Mouse (Mus musculus) hindbrain, embryonic 11.5 days (tissue): ENCODE results near the gene Myof. TPM values are rescaled to one million over a fixed set of nuclear protein-coding genes. Genes with fewer than 3 reads are reported as not detected.

Experiments
- ATAC-seq: fragments of 200-750 bp; cut with Nextera tagmentation; 2 replicates; pipeline ENCODE4 v1.8.0; 2017; ENCODE audit warnings: mild to moderate bottlenecking, moderate TSS enrichment, moderate library complexity; ENCODE audit not compliant: low FRiP score
- DNase-seq: peaks from one replicate; pipeline ENCODE4 v3.0.0-alpha.2; 2015; ENCODE audit warnings: low spot score
- H3K27ac ChIP-seq: fragments of 300-500 bp; sonication (generic); 2 replicates; pipeline ENCODE4 v1.5.1; 2014; ENCODE audit warnings: mild to moderate bottlenecking, low read depth, low read length
- H3K27me3 ChIP-seq: fragments of 300-500 bp; sonication (generic); 2 replicates; pipeline ENCODE4 v1.6.1; 2014; ENCODE audit warnings: mild to moderate bottlenecking, low read length, moderate library complexity, mixed read lengths; ENCODE audit not compliant: control insufficient read depth, insufficient read depth
- H3K36me3 ChIP-seq: fragments of 300-500 bp; sonication (generic); 2 replicates; pipeline ENCODE4 v1.6.1; 2014; ENCODE audit warnings: mild to moderate bottlenecking, low read length, moderate library complexity, mixed read lengths; ENCODE audit not compliant: control insufficient read depth, insufficient read depth
- H3K4me1 ChIP-seq: fragments of 300-500 bp; sonication (generic); replicated peaks from 2 replicates; pipeline ENCODE4 v1.6.1; 2014; ENCODE audit warnings: low read length, mixed read lengths; ENCODE audit not compliant: control insufficient read depth, insufficient read depth
- H3K4me2 ChIP-seq: fragments of 300-500 bp; sonication (generic); replicated peaks from 2 replicates; pipeline ENCODE4 v1.6.1; 2014; ENCODE audit warnings: mild to moderate bottlenecking, low read depth, low read length
- H3K4me3 ChIP-seq: fragments of 300-500 bp; sonication (generic); 2 replicates; pipeline ENCODE4 v1.5.1; 2014; ENCODE audit warnings: low read depth, low read length
- H3K9ac ChIP-seq: fragments of 300-500 bp; sonication (generic); 2 replicates; pipeline ENCODE4 v1.6.1; 2014; ENCODE audit warnings: low read depth, low read length
- H3K9me3 ChIP-seq: fragments of 300-500 bp; sonication (generic); 2 replicates; pipeline ENCODE4 v1.6.1; 2016; ENCODE audit warnings: low read length; ENCODE audit not compliant: control insufficient read depth
- whole genome bisulfite sequencing: fragments of 180-500 bp; shearing (Covaris S2); extraction: QIAGEN DNeasy Blood & Tissue Kit; methylation state at CpG from one replicate; pipeline ENCODE4 v1.1.7; 2014; 5-methylcytosine and 5-hydroxymethylcytosine counted together
- polyA plus RNA-seq: library from polyadenylated mRNA; unstranded; fragments of >200 nt; fragmentation: Nextera tagmentation; extraction: Ambion mirVana; gene quantifications from 2 replicates; pipeline ENCODE4 v1.2.1, GENCODE M21; 2014

Myof gene
- polyA plus RNA-seq, 1 experiment from 2014 or later: 3.4 TPM

- no peak for DNase-seq
- WGBS: 92% methylated on average over 6 of the region's 6 CpGs
- H3K9me3 ChIP-seq: no peaks in the 10 kb centered on the region
- no peak overlapping the region for H3K9ac ChIP-seq
- no peaks in the 10 kb centered on the region for H3K36me3 ChIP-seq
- no peak for ATAC-seq
- no peaks in the 10 kb centered on the region for H3K27me3 ChIP-seq
- no peak overlapping the region for H3K4me3 ChIP-seq
- H3K4me1 ChIP-seq: no peaks in the 10 kb centered on the region
- H3K4me2 ChIP-seq: no peak overlapping the region
- H3K27ac ChIP-seq: no peak overlapping the region
Observed at GRCm38 (mm10) chr19:37934640-37935039, 108.7 kb downstream of the Myof start.

GRCm38 (mm10) chr19:37932198-37932597 lies 111.2 kb downstream of the Myof start:
- Histone ChIP-seq H3K4me3 (no peak overlapping the region), H3K9ac (no peak overlapping the region), H3K4me2 (no peak overlapping the region), H3K27ac (no peak overlapping the region), H3K9me3 (no peaks in the 10 kb centered on the region), H3K36me3 (no peaks in the 10 kb centered on the region), H3K4me1 (no peaks in the 10 kb centered on the region), H3K27me3 (no peaks in the 10 kb centered on the region)
- no peak for ATAC-seq
- 90% methylated on average over 2 of the region's 2 CpGs for WGBS
- no peak for DNase-seq

- ATAC-seq: no peak
- Histone ChIP-seq H3K27ac (no peak overlapping the region), H3K9me3 (no peaks in the 10 kb centered on the region), H3K27me3 (no peaks in the 10 kb centered on the region), H3K36me3 (no peaks in the 10 kb centered on the region), H3K4me1 (no peaks in the 10 kb centered on the region), H3K9ac (no peak overlapping the region), H3K4me2 (no peak overlapping the region), H3K4me3 (no peak overlapping the region)
- DNase-seq: no peak
- WGBS: 88% methylated on average over 7 of the region's 7 CpGs
Observed at GRCm38 (mm10) chr19:37927911-37928310, 115.5 kb downstream of the Myof start.

- Histone ChIP-seq H3K27me3 (no peaks in the 10 kb centered on the region), H3K4me1 (no peaks in the 10 kb centered on the region), H3K27ac (no peak overlapping the region), H3K9me3 (no peaks in the 10 kb centered on the region), H3K36me3 (no peaks in the 10 kb centered on the region), H3K4me3 (no peak overlapping the region), H3K4me2 (no peak overlapping the region), H3K9ac (no peak overlapping the region)
- WGBS: 87% methylated on average over 3 of the region's 3 CpGs
- ATAC-seq (no peak), DNase-seq (no peak)
Observed at GRCm38 (mm10) chr19:37925323-37925722, 118.1 kb downstream of the Myof start.

- H3K4me3 ChIP-seq: no peak overlapping the region
- H3K4me2 ChIP-seq: no peak overlapping the region
- no peaks in the 10 kb centered on the region for H3K36me3 ChIP-seq
- H3K27me3 ChIP-seq: no peaks in the 10 kb centered on the region
- WGBS: 61% methylated on average over 3 of the region's 3 CpGs
- H3K9me3 ChIP-seq: no peaks in the 10 kb centered on the region
- no peaks in the 10 kb centered on the region for H3K4me1 ChIP-seq
- DNase-seq (no peak), ATAC-seq (no peak)
- H3K27ac ChIP-seq: no peak overlapping the region
- no peak overlapping the region for H3K9ac ChIP-seq
Observed at GRCm38 (mm10) chr19:37924266-37924665, 119.1 kb downstream of the Myof start.

- DNase-seq: no peak
Observed at GRCm38 (mm10) chr19:37921098-37921497, 122.3 kb downstream of the Myof start.

GRCm38 (mm10) chr19:37918515-37918932 lies 124.9 kb downstream of the Myof start:
- ATAC-seq (no peak), DNase-seq (peak; percentile 10)
- no peaks in the 10 kb centered on the region for H3K4me1 ChIP-seq
- H3K4me3 ChIP-seq: no peak overlapping the region
- no peaks in the 10 kb centered on the region for H3K9me3 ChIP-seq
- H3K4me2 ChIP-seq: no peak overlapping the region
- 61% methylated on average over 12 of the region's 12 CpGs for WGBS
- no peaks in the 10 kb centered on the region for H3K36me3 ChIP-seq
- H3K27ac ChIP-seq: no peak overlapping the region
- H3K9ac ChIP-seq: peak overlapping the region; percentile 23; the same call in 1 of the 2 replicates
- no peaks in the 10 kb centered on the region for H3K27me3 ChIP-seq

More at GRCm38 (mm10) chr19:37921098-37921497, 122.3 kb downstream of the Myof start:
- Histone ChIP-seq H3K9ac (no peak overlapping the region), H3K4me3 (no peak overlapping the region), H3K9me3 (no peaks in the 10 kb centered on the region), H3K4me2 (no peak overlapping the region), H3K27me3 (no peaks in the 10 kb centered on the region), H3K4me1 (no peaks in the 10 kb centered on the region), H3K27ac (no peak overlapping the region), H3K36me3 (no peaks in the 10 kb centered on the region)
- no peak for ATAC-seq
- 48% methylated on average over 5 of the region's 5 CpGs for WGBS

GRCm38 (mm10) chr19:37914261-37914660 lies 129.1 kb downstream of the Myof start:
- ATAC-seq: no peak
- no peaks in the 10 kb centered on the region for H3K9me3 ChIP-seq
- H3K4me1 ChIP-seq: no peaks in the 10 kb centered on the region
- no peak overlapping the region for H3K4me3 ChIP-seq
- WGBS: 80% methylated on average over 4 of the region's 4 CpGs
- H3K27me3 ChIP-seq: no peaks in the 10 kb centered on the region
- no peaks in the 10 kb centered on the region for H3K36me3 ChIP-seq
- no peak overlapping the region for H3K4me2 ChIP-seq
- DNase-seq: no peak
- H3K9ac ChIP-seq: no peak overlapping the region
- H3K27ac ChIP-seq: no peak overlapping the region

GRCm38 (mm10) chr19:37912501-37912900 lies 130.9 kb downstream of the Myof start:
- 69% methylated on average over 6 of the region's 6 CpGs for WGBS
- no peak overlapping the region for H3K4me2 ChIP-seq
- no peaks in the 10 kb centered on the region for H3K27me3 ChIP-seq
- ATAC-seq (no peak), DNase-seq (no peak)
- no peaks in the 10 kb centered on the region for H3K9me3 ChIP-seq
- H3K27ac ChIP-seq: no peak overlapping the region
- no peak overlapping the region for H3K9ac ChIP-seq
- no peak overlapping the region for H3K4me3 ChIP-seq
- no peaks in the 10 kb centered on the region for H3K36me3 ChIP-seq
- no peaks in the 10 kb centered on the region for H3K4me1 ChIP-seq
